Mouse (Mus musculus): ENCODE measurements around the gene Gga3. TPM values are rescaled to one million over a fixed set of nuclear protein-coding genes. Genes with fewer than 3 reads are reported as not detected.
A peak's percentile ranks its signal among the peaks of the same experiment; 100 is the strongest.
"Not testable (repeated sequence)": the region's sequence is repeated elsewhere in the genome, so short reads cannot be mapped to it uniquely, and the experiment has no call there.

Gga3 gene
- polyA plus RNA-seq (2012; rRNA removed), result 16.9 and 17.7 TPM in 2 replicates

DNA sequence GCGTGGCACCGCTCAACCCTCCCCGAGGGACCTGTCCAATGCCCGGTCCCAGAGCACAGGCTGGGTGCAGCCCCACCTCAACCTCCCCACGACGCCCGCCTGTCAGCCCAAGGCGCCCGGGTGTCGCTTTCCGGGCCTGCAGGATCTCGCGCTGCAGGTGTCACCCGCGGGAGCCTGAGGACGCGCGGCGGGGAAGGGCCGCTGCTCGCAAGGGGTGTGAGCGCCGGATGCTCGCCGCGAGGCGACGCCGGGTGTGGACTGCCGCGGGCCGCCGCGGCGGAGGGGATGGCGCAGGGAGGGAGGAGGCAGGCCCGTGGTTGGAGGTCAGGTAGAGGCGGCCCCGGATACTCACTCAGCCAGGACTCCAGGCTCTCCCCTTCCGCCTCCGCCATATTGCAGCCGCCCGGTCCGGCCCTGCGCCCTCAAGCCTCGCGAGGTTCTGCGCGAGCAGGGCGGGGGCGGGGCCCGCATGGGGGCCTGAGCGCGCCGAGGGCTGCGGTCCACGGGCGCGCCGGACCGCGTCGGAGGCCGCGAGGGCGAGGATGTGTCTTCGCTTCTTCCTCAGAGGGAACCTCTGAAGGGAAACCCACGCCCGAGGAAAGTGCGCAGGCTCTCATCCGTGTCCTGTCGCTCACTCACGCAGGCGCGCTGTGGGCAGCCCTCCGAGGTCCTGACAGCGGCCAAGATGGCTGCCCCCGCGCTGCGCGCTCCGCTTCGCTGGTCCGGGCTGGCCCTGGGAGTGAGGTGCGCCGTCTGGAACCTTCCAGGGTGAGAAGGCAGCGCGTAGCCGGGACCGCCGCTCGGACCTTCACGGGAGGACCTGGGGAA is at the start of gene Gga3, which contains the start of gene Mrps7:
Gga3 (minus strand) TSS at position 576 of the 828 bp plus-strand sequence.
Mrps7 (plus strand) TSS at position 450 of the 828 bp plus-strand sequence.
- H3K4me3 ChIP-seq (ENCODE audit: insufficient read depth, low read depth, low read length), result peak within 1 kb of the TSS; percentile 93
- WGBS, result under 1% methylated on average over 92 of the region's 93 CpGs
- H3K27me3 ChIP-seq (replicated peaks; ENCODE audit: control insufficient read depth, insufficient read depth, low read length), result no peaks in the 10 kb centered on the region
- H3K36me3 ChIP-seq (ENCODE audit: control insufficient read depth, insufficient read depth, low read length), result 0 out of 2 replicates have a peak, but pooled peaks cover 1% of the 10 kb centered on the region
- H3K4me1 ChIP-seq (ENCODE audit: control insufficient read depth, insufficient read depth, low read length), result peaks cover 6% of the 10 kb centered on the region; the same call in 1 of the 2 replicates
- TF ChIP-seq CTCF (conservative IDR thresholded peaks at IDR 0.05; ENCODE audit: insufficient read depth, insufficient read length, low read depth, low read length) (no peak), POLR2A (IDR thresholded peaks at IDR 0.05; ENCODE audit: low read depth, low read length) (peak; percentile 68)
- H3K27ac ChIP-seq (ENCODE audit: insufficient read depth, low read depth, low read length), result peak within 1 kb of the TSS; percentile 99
- peak; percentile 96 for DNase-seq

- no peaks in the 10 kb centered on the region; the same call in 1 of the 2 replicates for H3K36me3 ChIP-seq (ENCODE audit: control insufficient read depth, insufficient read depth, low read length)
- no peak overlapping the region for H3K4me3 ChIP-seq (ENCODE audit: insufficient read depth, low read depth, low read length)
- no peaks in the 10 kb centered on the region for H3K27me3 ChIP-seq (replicated peaks; ENCODE audit: control insufficient read depth, insufficient read depth, low read length)
- TF ChIP-seq POLR2A (IDR thresholded peaks at IDR 0.05; ENCODE audit: low read depth, low read length) (no peak), CTCF (conservative IDR thresholded peaks at IDR 0.05; ENCODE audit: insufficient read depth, insufficient read length, low read depth, low read length) (no peak)
- H3K4me1 ChIP-seq (ENCODE audit: control insufficient read depth, insufficient read depth, low read length), result no peaks in the 10 kb centered on the region
- 88% methylated on average over 3 of the region's 3 CpGs for WGBS
- no peak overlapping the region for H3K27ac ChIP-seq (ENCODE audit: insufficient read depth, low read depth, low read length)
- no peak for DNase-seq
Observed at GRCm38 (mm10) chr11:115653194-115653593, 49.3 kb upstream of the Gga3 start.

GRCm38 (mm10) chr11:115651680-115652079 is 47.8 kb upstream of the Gga3 start:
- TF ChIP-seq POLR2A (IDR thresholded peaks at IDR 0.05; ENCODE audit: low read depth, low read length) (no peak), CTCF (conservative IDR thresholded peaks at IDR 0.05; ENCODE audit: insufficient read depth, insufficient read length, low read depth, low read length) (no peak)
- no peaks in the 10 kb centered on the region for H3K27me3 ChIP-seq (replicated peaks; ENCODE audit: control insufficient read depth, insufficient read depth, low read length)
- WGBS, result 51% methylated on average over 3 of the region's 3 CpGs
- H3K36me3 ChIP-seq (ENCODE audit: control insufficient read depth, insufficient read depth, low read length), result no peaks in the 10 kb centered on the region; the same call in 1 of the 2 replicates
- peak; percentile 46 for DNase-seq
- H3K4me1 ChIP-seq (ENCODE audit: control insufficient read depth, insufficient read depth, low read length), result no peaks in the 10 kb centered on the region
- H3K27ac ChIP-seq (ENCODE audit: insufficient read depth, low read depth, low read length), result no peak overlapping the region
- no peak overlapping the region for H3K4me3 ChIP-seq (ENCODE audit: insufficient read depth, low read depth, low read length)

DNA sequence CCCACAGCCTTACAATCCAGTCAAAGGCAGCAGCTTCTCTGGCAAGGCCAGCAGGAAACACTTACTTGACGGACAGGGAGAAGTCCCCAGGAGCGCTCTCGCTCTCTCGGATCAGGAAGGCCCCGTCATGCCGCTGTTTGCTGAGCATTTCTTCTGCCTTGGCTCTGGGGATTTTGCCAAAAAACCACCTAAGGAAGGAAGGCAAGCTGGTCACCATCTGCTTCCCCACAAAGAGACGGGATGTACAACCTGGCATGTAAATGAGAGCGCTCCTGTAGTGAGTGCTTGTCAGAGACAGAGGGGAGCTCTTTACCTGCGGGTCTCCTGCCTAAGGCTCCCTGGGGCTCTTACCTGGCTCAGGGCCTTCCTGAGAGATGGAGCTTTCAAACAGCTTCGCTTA is 45.9 kb upstream of the Gga3 start:
- Histone ChIP-seq H3K27me3 (replicated peaks; ENCODE audit: control insufficient read depth, insufficient read depth, low read length) (no peaks in the 10 kb centered on the region), H3K4me3 (ENCODE audit: insufficient read depth, low read depth, low read length) (no peak overlapping the region), H3K27ac (ENCODE audit: insufficient read depth, low read depth, low read length) (no peak overlapping the region), H3K36me3 (ENCODE audit: control insufficient read depth, insufficient read depth, low read length) (no peaks in the 10 kb centered on the region; the same call in 1 of the 2 replicates), H3K4me1 (ENCODE audit: control insufficient read depth, insufficient read depth, low read length) (no peaks in the 10 kb centered on the region)
- TF ChIP-seq CTCF (conservative IDR thresholded peaks at IDR 0.05; ENCODE audit: insufficient read depth, insufficient read length, low read depth, low read length) (no peak), POLR2A (IDR thresholded peaks at IDR 0.05; ENCODE audit: low read depth, low read length) (no peak)
- WGBS, result 66% methylated on average over 10 of the region's 10 CpGs
- DNase-seq, result peak; percentile 48

GRCm38 (mm10) chr11:115647459-115647858 is 43.6 kb upstream of the Gga3 start:
- Histone ChIP-seq H3K4me3 (ENCODE audit: insufficient read depth, low read depth, low read length) (no peak overlapping the region), H3K36me3 (ENCODE audit: control insufficient read depth, insufficient read depth, low read length) (no peaks in the 10 kb centered on the region), H3K27ac (ENCODE audit: insufficient read depth, low read depth, low read length) (no peak overlapping the region), H3K27me3 (replicated peaks; ENCODE audit: control insufficient read depth, insufficient read depth, low read length) (no peaks in the 10 kb centered on the region), H3K4me1 (ENCODE audit: control insufficient read depth, insufficient read depth, low read length) (no peaks in the 10 kb centered on the region)
- peak; percentile 76 for DNase-seq
- peak; percentile 55 for TF ChIP-seq CTCF (conservative IDR thresholded peaks at IDR 0.05; ENCODE audit: insufficient read depth, insufficient read length, low read depth, low read length)
- TF ChIP-seq POLR2A (IDR thresholded peaks at IDR 0.05; ENCODE audit: low read depth, low read length), result no peak
- WGBS, result 24% methylated on average over 6 of the region's 6 CpGs

GRCm38 (mm10) chr11:115646439-115646838 is 42.6 kb upstream of the Gga3 start:
- Histone ChIP-seq H3K4me3 (ENCODE audit: insufficient read depth, low read depth, low read length) (no peak overlapping the region), H3K4me1 (ENCODE audit: control insufficient read depth, insufficient read depth, low read length) (no peaks in the 10 kb centered on the region), H3K27me3 (replicated peaks; ENCODE audit: control insufficient read depth, insufficient read depth, low read length) (no peaks in the 10 kb centered on the region), H3K36me3 (ENCODE audit: control insufficient read depth, insufficient read depth, low read length) (no peaks in the 10 kb centered on the region), H3K27ac (ENCODE audit: insufficient read depth, low read depth, low read length) (no peak overlapping the region)
- no peak for DNase-seq
- WGBS, result 87% methylated on average over 9 of the region's 9 CpGs
- TF ChIP-seq POLR2A (IDR thresholded peaks at IDR 0.05; ENCODE audit: low read depth, low read length) (no peak), CTCF (conservative IDR thresholded peaks at IDR 0.05; ENCODE audit: insufficient read depth, insufficient read length, low read depth, low read length) (no peak)

- DNase-seq; H3K36me3 ChIP-seq (ENCODE audit: control insufficient read depth, insufficient read depth, low read length); H3K4me1 ChIP-seq (ENCODE audit: control insufficient read depth, insufficient read depth, low read length); H3K27ac ChIP-seq (ENCODE audit: insufficient read depth, low read depth, low read length); H3K4me3 ChIP-seq (ENCODE audit: insufficient read depth, low read depth, low read length); H3K27me3 ChIP-seq (replicated peaks; ENCODE audit: control insufficient read depth, insufficient read depth, low read length): not testable (repeated sequence)
- 59% methylated on average over 14 of the region's 14 CpGs for WGBS
Observed at GRCm38 (mm10) chr11:115645498-115645897, 41.6 kb upstream of the Gga3 start.

All from kidney, adult 2 months (tissue).